Mouse (Mus musculus): Measurements from ENCODE around the gene Lpin2.

- no peak for TF ChIP-seq POLR2A (IDR thresholded peaks at IDR 0.05; ENCODE audit: extremely low read depth, insufficient read depth, low read length)
- no peak for TF ChIP-seq CTCF (IDR thresholded peaks at IDR 0.05; ENCODE audit: low read depth, low read length)
Measured at GRCm38 (mm10) chr17:71144322-71145116, 37.8 kb upstream of the Lpin2 start.

Data from liver, adult 2 months (tissue).